Mouse (Mus musculus) midbrain, embryonic 11.5 days (tissue): Measurements from ENCODE around the gene Clasp2. TPM values are rescaled to one million over a fixed set of nuclear protein-coding genes. Genes with fewer than 3 reads are reported as not detected.
A peak's percentile ranks its signal among the peaks of the same experiment; 100 is the strongest.

Source experiments
- ATAC-seq: fragments of 200-750 bp; cut with Nextera tagmentation; 2 replicates; pipeline ENCODE4 v1.8.0; 2017; ENCODE audit warnings: moderate TSS enrichment, moderate library complexity; ENCODE audit not compliant: low FRiP score
- DNase-seq: peaks from one replicate; pipeline ENCODE4 v3.0.0; 2015; ENCODE audit warnings: low spot score; ENCODE audit errors: missing footprints
- H3K27ac ChIP-seq: fragments of 300-500 bp; sonication (generic); 2 replicates; pipeline ENCODE4 v1.5.1; 2014; ENCODE audit warnings: low read depth, low read length
- H3K27me3 ChIP-seq: fragments of 300-500 bp; sonication (generic); 2 replicates; pipeline ENCODE4 v1.6.1; 2014; ENCODE audit warnings: mild to moderate bottlenecking, low read length, moderate library complexity, mixed read lengths; ENCODE audit not compliant: control insufficient read depth, insufficient read depth
- H3K36me3 ChIP-seq: fragments of 300-500 bp; sonication (generic); 2 replicates; pipeline ENCODE4 v1.6.1; 2014; ENCODE audit warnings: mild to moderate bottlenecking, low read length, moderate library complexity, mixed read lengths; ENCODE audit not compliant: control insufficient read depth, insufficient read depth
- H3K4me1 ChIP-seq: fragments of 300-500 bp; sonication (generic); 2 replicates; pipeline ENCODE4 v1.6.1; 2014; ENCODE audit warnings: low read length; ENCODE audit not compliant: control insufficient read depth, insufficient read depth
- H3K4me2 ChIP-seq: fragments of 300-500 bp; sonication (generic); 2 replicates; pipeline ENCODE4 v1.6.1; 2014; ENCODE audit warnings: mild to moderate bottlenecking, moderate library complexity
- H3K4me3 ChIP-seq: fragments of 300-500 bp; sonication (generic); 2 replicates; pipeline ENCODE4 v1.5.1; 2014; ENCODE audit warnings: low read depth, low read length
- H3K9ac ChIP-seq: fragments of 300-500 bp; sonication (generic); 2 replicates; pipeline ENCODE4 v1.6.1; 2014; ENCODE audit warnings: low read length
- H3K9me3 ChIP-seq: fragments of 300-500 bp; sonication (generic); 2 replicates; pipeline ENCODE4 v1.6.1; 2016; ENCODE audit warnings: low read length; ENCODE audit not compliant: control insufficient read depth
- WGBS: fragments of 180-500 bp; shearing (Covaris S2); extraction: QIAGEN DNeasy Blood & Tissue Kit; methylation state at CpG from one replicate; pipeline ENCODE4 v1.1.7; 2014; 5-methylcytosine and 5-hydroxymethylcytosine counted together
- polyA plus RNA-seq: library from polyadenylated mRNA; unstranded; fragments of >200 nt; fragmentation: Nextera tagmentation; extraction: Ambion mirVana; gene quantifications from 2 replicates; pipeline ENCODE4 v1.2.1, GENCODE M21; 2014

Gene Clasp2
- polyA plus RNA-seq, 1 experiment from 2014 or later, result 53.2 TPM

GRCm38 (mm10) chr9:113928591-113928990, 187.3 kb downstream of the Clasp2 start:
- Histone ChIP-seq H3K36me3 (no peaks in the 10 kb centered on the region), H3K27me3 (no peaks in the 10 kb centered on the region), H3K9ac (no peak overlapping the region), H3K4me3 (no peak overlapping the region), H3K9me3 (no peaks in the 10 kb centered on the region), H3K4me1 (peaks cover 10% of the 10 kb centered on the region), H3K4me2 (no peak overlapping the region), H3K27ac (no peak overlapping the region)
- no peak for ATAC-seq
- WGBS, result 84% methylated on average over 4 of the region's 4 CpGs
- no peak for DNase-seq

DNA sequence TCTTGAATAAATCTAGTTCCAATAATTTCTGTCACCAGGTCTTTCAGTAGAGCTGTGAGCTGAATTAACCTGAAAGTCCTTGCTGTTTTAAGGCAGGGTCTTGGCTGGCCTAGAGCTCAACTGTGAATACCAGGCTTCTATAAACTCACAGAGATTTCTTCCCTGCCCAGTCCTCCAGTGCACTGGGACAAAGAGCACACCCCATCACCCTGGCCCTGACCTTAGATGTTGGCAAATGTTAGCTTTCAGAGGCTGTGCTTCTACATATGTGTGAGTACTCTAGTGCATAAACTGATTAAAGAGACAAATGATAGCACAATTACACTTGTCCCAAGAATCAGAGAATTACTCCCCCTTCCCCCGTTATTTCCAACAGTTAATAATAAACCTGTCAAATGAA, 188.4 kb downstream of the Clasp2 start:
- H3K27ac ChIP-seq, result peak overlapping the region; percentile 82; the same call in 1 of the 2 replicates
- H3K4me1 ChIP-seq, result peaks cover 10% of the 10 kb centered on the region
- no peaks in the 10 kb centered on the region for H3K9me3 ChIP-seq
- H3K27me3 ChIP-seq, result no peaks in the 10 kb centered on the region
- H3K4me3 ChIP-seq, result no peak overlapping the region
- H3K9ac ChIP-seq, result no peak overlapping the region
- 85% methylated on average over 1 of the region's 1 CpGs for WGBS
- no peak overlapping the region; the same call in 1 of the 2 replicates for H3K4me2 ChIP-seq
- no peaks in the 10 kb centered on the region for H3K36me3 ChIP-seq
- DNase-seq (no peak), ATAC-seq (no peak)

GRCm38 (mm10) chr9:113930534-113931374, 189.5 kb downstream of the Clasp2 start, which contains the start of gene Ubp1:
TSS of gene Ubp1 (plus strand) at chr9:113930934.
- DNase-seq, result peak; percentile 98
- Histone ChIP-seq H3K36me3 (no peaks in the 10 kb centered on the region), H3K9me3 (no peaks in the 10 kb centered on the region), H3K27me3 (no peaks in the 10 kb centered on the region), H3K4me2 (peak within 1 kb of the TSS; percentile 73), H3K9ac (peak within 1 kb of the TSS; percentile 95), H3K4me1 (peaks cover 10% of the 10 kb centered on the region), H3K27ac (peak within 1 kb of the TSS; percentile 82), H3K4me3 (peak within 1 kb of the TSS; percentile 98)
- ATAC-seq, result peak; percentile 98
- under 1% methylated on average over 66 of the region's 86 CpGs for WGBS

GRCm38 (mm10) chr9:113931375-113932099, 190.3 kb downstream of the Clasp2 start:
- DNase-seq (peak; percentile 91), ATAC-seq (peak; percentile 20)
- H3K4me1 ChIP-seq, result peaks cover 10% of the 10 kb centered on the region
- no peaks in the 10 kb centered on the region for H3K27me3 ChIP-seq
- H3K4me2 ChIP-seq, result peak overlapping the region; percentile 73
- under 1% methylated on average over 87 of the region's 91 CpGs for WGBS
- H3K27ac ChIP-seq, result peak overlapping the region; percentile 82
- peak overlapping the region; percentile 95 for H3K9ac ChIP-seq
- no peaks in the 10 kb centered on the region for H3K36me3 ChIP-seq
- H3K9me3 ChIP-seq, result no peaks in the 10 kb centered on the region
- peak overlapping the region; percentile 98 for H3K4me3 ChIP-seq

DNA sequence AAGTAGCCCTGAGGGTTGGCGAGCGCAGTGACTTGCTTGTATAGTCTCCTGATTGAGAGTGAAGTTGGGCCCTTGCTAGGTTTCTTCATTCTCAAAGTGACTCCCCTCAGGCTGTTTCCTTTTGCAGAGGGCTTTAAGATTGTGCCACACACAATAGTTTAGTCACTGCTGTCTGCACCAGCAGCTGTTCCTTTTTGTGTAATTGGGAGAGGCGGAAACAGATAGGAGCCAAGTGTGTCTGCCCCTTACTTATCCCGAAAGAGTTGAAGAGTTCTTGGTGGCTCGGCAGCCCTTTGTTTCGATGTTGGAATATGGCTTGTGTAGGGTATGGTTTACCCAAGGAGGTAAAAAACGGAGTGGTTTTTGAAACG, 190.8 kb downstream of the Clasp2 start:
- 4% methylated on average over 8 of the region's 8 CpGs for WGBS
- DNase-seq, result peak; percentile 95
- no peak for ATAC-seq

GRCm38 (mm10) chr9:113932501-113932900, 191.2 kb downstream of the Clasp2 start:
- H3K4me1 ChIP-seq, result peaks cover 10% of the 10 kb centered on the region
- WGBS, result 27% methylated on average over 11 of the region's 11 CpGs
- no peaks in the 10 kb centered on the region for H3K9me3 ChIP-seq
- DNase-seq (peak; percentile 86), ATAC-seq (no peak)
- H3K4me3 ChIP-seq, result peak overlapping the region; percentile 98
- H3K27me3 ChIP-seq, result no peaks in the 10 kb centered on the region
- H3K36me3 ChIP-seq, result no peaks in the 10 kb centered on the region
- H3K9ac ChIP-seq, result peak overlapping the region; percentile 95
- H3K27ac ChIP-seq, result no peak overlapping the region
- peak overlapping the region; percentile 73 for H3K4me2 ChIP-seq

More for the DNA sequence above, 190.8 kb downstream of the Clasp2 start:
- H3K27me3 ChIP-seq, result no peaks in the 10 kb centered on the region
- H3K9me3 ChIP-seq, result no peaks in the 10 kb centered on the region
- peak overlapping the region; percentile 95 for H3K9ac ChIP-seq
- H3K27ac ChIP-seq, result peak overlapping the region; percentile 82; the same call in 1 of the 2 replicates
- peaks cover 10% of the 10 kb centered on the region for H3K4me1 ChIP-seq
- peak overlapping the region; percentile 73 for H3K4me2 ChIP-seq
- H3K36me3 ChIP-seq, result no peaks in the 10 kb centered on the region
- H3K4me3 ChIP-seq, result peak overlapping the region; percentile 98

GRCm38 (mm10) chr9:113935638-113936037, 194.4 kb downstream of the Clasp2 start:
- 81% methylated on average over 5 of the region's 5 CpGs for WGBS

DNA sequence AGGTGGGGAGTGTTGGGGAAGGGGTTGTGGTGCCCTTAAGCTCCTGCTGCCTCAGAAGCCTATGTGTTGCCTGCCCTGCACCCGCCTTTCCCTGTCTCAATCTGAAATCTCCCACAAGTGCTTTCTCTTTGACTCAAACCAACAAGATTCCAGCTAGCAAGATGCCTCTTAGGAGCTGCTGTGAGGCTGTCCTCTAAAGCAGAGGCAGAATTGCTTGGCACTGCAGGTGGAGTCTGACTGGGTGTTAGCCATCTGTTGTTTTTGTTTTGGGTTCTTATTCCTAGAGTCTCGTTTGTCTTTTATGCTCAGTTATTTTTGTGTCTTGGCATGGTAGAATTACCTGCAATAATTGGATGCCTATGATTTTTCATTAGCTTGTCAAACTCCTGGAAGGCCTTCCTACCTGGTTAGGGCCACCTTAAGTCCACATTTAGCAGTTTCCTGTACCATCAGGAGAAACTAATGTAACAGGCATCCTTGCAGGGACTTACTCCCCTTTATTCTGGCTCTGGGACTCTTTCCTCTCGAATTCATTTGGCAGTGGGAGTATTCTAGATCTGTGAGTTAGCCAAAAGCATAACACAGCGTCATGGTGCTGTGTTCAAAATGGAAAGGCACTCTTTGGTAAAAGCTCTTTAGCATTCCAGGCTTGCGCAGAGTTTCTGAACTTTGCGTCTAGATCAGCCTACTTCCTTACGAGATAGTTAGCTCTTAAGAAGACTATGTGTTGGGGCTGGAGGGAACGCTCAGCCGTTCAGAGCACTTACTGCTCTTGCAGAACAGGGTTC, 198.0 kb downstream of the Clasp2 start:
- H3K4me3 ChIP-seq, result no peak overlapping the region
- no peak overlapping the region for H3K9ac ChIP-seq
- H3K27ac ChIP-seq, result no peak overlapping the region
- no peaks in the 10 kb centered on the region for H3K36me3 ChIP-seq
- 86% methylated on average over 9 of the region's 9 CpGs for WGBS
- H3K27me3 ChIP-seq, result no peaks in the 10 kb centered on the region
- no peaks in the 10 kb centered on the region for H3K9me3 ChIP-seq
- H3K4me1 ChIP-seq, result no peaks in the 10 kb centered on the region
- DNase-seq (no peak), ATAC-seq (no peak)
- H3K4me2 ChIP-seq, result no peak overlapping the region

More at GRCm38 (mm10) chr9:113935638-113936037, 194.4 kb downstream of the Clasp2 start:
- Histone ChIP-seq H3K4me2 (no peak overlapping the region), H3K4me1 (peaks cover 10% of the 10 kb centered on the region), H3K36me3 (no peaks in the 10 kb centered on the region), H3K27ac (no peak overlapping the region), H3K27me3 (no peaks in the 10 kb centered on the region), H3K9me3 (no peaks in the 10 kb centered on the region), H3K4me3 (no peak overlapping the region), H3K9ac (no peak overlapping the region)
- DNase-seq (no peak), ATAC-seq (no peak)
